Mouse (Mus musculus) heart, embryonic 11.5 days (tissue): ENCODE measurements at regions not wholly inside any gene's neighbourhood (a gene's known extent, or its start where the extent isn't known, plus 50 kb on each side); places are given as distances from the start of the nearest gene placed in this dataset.

Experiments
- ATAC-seq: fragments of 200-750 bp; cut with Nextera tagmentation; replicated peaks from 2 replicates; pipeline ENCODE4 v1.8.0; 2017; ENCODE audit warnings: moderate library complexity; ENCODE audit not compliant: insufficient number of reproducible peaks, low FRiP score, low TSS enrichment
- H3K27ac ChIP-seq: fragments of 300-500 bp; sonication (generic); 2 replicates; pipeline ENCODE4 v1.5.1; 2014; ENCODE audit warnings: mild to moderate bottlenecking, low read depth, low read length
- H3K27me3 ChIP-seq: fragments of 300-500 bp; sonication (generic); 2 replicates; pipeline ENCODE4 v1.6.1; 2014; ENCODE audit warnings: mild to moderate bottlenecking, low read length, mixed read lengths; ENCODE audit not compliant: control insufficient read depth, insufficient read depth
- H3K36me3 ChIP-seq: fragments of 300-500 bp; sonication (generic); 2 replicates; pipeline ENCODE4 v1.6.1; 2014; ENCODE audit warnings: mild to moderate bottlenecking, low read length, moderate library complexity, mixed read lengths; ENCODE audit not compliant: control insufficient read depth, insufficient read depth
- H3K4me1 ChIP-seq: fragments of 300-500 bp; sonication (generic); 2 replicates; pipeline ENCODE4 v1.6.1; 2014; ENCODE audit warnings: low read length; ENCODE audit not compliant: control insufficient read depth, insufficient read depth
- H3K4me2 ChIP-seq: fragments of 300-500 bp; sonication (generic); 2 replicates; pipeline ENCODE4 v1.6.1; 2014; ENCODE audit warnings: mild to moderate bottlenecking, moderate library complexity
- H3K4me3 ChIP-seq: fragments of 300-500 bp; sonication (generic); 2 replicates; pipeline ENCODE4 v1.5.1; 2014; ENCODE audit warnings: low read depth, low read length
- H3K9ac ChIP-seq: fragments of 300-500 bp; sonication (generic); 2 replicates; pipeline ENCODE4 v1.6.1; 2014; ENCODE audit warnings: mild to moderate bottlenecking, low read depth, low read length, moderate library complexity
- H3K9me3 ChIP-seq: fragments of 300-500 bp; sonication (generic); replicated peaks from 2 replicates; pipeline ENCODE4 v1.6.1; 2016; ENCODE audit warnings: low read length; ENCODE audit not compliant: control insufficient read depth
- WGBS: fragments of 180-500 bp; shearing (Covaris S2); extraction: QIAGEN DNeasy Blood & Tissue Kit; methylation state at CpG from one replicate; pipeline ENCODE4 v1.1.7; 2014; ENCODE audit not compliant: insufficient replicate concordance; 5-methylcytosine and 5-hydroxymethylcytosine counted together

DNA sequence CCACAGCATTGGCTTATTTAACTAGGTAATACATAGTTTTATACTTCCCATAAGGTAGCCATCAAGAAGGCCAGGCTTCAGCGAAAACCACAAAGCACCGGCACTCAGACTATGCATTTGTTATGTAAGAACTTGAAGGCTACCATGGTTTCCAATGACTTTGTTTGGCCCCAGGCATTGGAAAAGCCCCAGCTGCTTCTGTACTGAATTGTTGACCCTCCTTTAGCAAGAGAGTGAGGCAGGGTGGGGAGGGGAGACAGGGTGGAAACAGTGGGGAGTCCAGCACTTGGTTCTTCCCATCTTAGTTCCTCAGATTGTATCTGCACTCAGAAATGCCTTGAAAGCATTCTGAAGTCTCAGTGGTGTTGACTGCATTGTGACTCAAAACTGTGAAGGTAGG is 168.3 kb upstream of the Camk1g start:
- Histone ChIP-seq H3K36me3 (no peaks in the 10 kb centered on the region), H3K9me3 (no peaks in the 10 kb centered on the region), H3K4me3 (no peak overlapping the region), H3K4me1 (peaks cover 7% of the 10 kb centered on the region; the same call in 1 of the 2 replicates), H3K27me3 (peaks cover 7% of the 10 kb centered on the region; the same call in 1 of the 2 replicates), H3K9ac (no peak overlapping the region), H3K27ac (no peak overlapping the region), H3K4me2 (no peak overlapping the region)
- 89% methylated on average over 2 of the region's 2 CpGs for WGBS
- ATAC-seq, result no peak

DNA sequence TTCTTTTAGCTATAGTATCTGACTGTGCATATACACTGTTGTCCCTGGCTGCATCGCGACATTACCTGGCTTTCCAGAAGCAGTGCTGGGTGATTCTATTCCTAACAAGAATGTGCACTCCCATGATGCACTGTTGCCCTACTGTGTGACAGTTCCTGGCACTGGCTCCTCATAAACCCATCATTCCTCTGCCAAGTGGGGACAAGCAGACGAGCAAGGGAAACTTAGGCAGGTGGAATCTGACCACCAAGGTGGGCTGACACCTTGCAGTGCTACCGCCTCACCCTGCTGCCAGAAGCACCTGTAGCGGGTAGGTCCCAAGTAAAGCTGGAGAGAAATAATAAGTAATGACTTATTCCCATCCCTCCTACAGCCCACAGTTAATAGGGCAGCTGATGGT is 167.5 kb upstream of the Camk1g start:
- Histone ChIP-seq H3K4me2 (no peak overlapping the region), H3K9ac (no peak overlapping the region), H3K36me3 (no peaks in the 10 kb centered on the region), H3K4me3 (no peak overlapping the region), H3K9me3 (no peaks in the 10 kb centered on the region), H3K27me3 (peaks cover 7% of the 10 kb centered on the region; the same call in 1 of the 2 replicates), H3K27ac (no peak overlapping the region), H3K4me1 (peaks cover 7% of the 10 kb centered on the region; the same call in 1 of the 2 replicates)
- 86% methylated on average over 5 of the region's 5 CpGs for WGBS
- no peak for ATAC-seq

- H3K9me3 ChIP-seq, result no peaks in the 10 kb centered on the region
- H3K27ac ChIP-seq, result no peak overlapping the region
- H3K9ac ChIP-seq, result no peak overlapping the region
- H3K4me3 ChIP-seq, result no peak overlapping the region
- no peaks in the 10 kb centered on the region for H3K36me3 ChIP-seq
- H3K4me2 ChIP-seq, result no peak overlapping the region
- 0 out of 2 replicates have a peak, but pooled peaks cover under 1% of the 10 kb centered on the region for H3K4me1 ChIP-seq
- peaks cover 7% of the 10 kb centered on the region; the same call in 1 of the 2 replicates for H3K27me3 ChIP-seq
- ATAC-seq, result no peak
Observed at GRCm38 (mm10) chr1:193536552-193536951, 166.5 kb upstream of the Camk1g start.

- H3K27me3 ChIP-seq, result no peaks in the 10 kb centered on the region
- no peak for ATAC-seq
- no peak overlapping the region for H3K4me2 ChIP-seq
- no peak overlapping the region for H3K4me3 ChIP-seq
- no peaks in the 10 kb centered on the region for H3K36me3 ChIP-seq
- H3K4me1 ChIP-seq, result no peaks in the 10 kb centered on the region
- WGBS, result 75% methylated on average over 4 of the region's 4 CpGs
- H3K9me3 ChIP-seq, result no peaks in the 10 kb centered on the region
- no peak overlapping the region for H3K9ac ChIP-seq
- H3K27ac ChIP-seq, result no peak overlapping the region
Observed at GRCm38 (mm10) chr1:193534449-193534848, 164.4 kb upstream of the Camk1g start.

DNA sequence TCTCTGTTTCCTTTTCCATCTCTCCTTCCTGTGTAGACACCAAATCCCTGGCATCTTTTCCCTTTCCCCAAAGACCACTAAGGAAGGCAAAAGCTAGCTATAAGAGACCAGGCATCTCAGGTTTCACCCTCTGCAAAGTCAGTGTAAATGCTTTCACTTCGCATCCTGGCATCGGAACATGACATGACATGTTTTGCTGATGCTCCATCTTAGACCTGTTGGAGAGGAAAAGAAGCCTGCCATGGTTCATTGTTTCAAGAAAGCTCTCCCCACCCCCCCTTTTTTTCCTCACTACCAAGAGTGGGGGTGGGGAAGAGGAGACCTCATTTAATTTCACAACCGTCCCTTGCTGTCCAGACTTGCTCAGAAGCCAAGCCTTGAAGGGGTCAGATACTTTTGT is 156.4 kb upstream of the Camk1g start:
- no peak overlapping the region for H3K27ac ChIP-seq
- H3K4me2 ChIP-seq, result no peak overlapping the region
- 61% methylated on average over 3 of the region's 3 CpGs for WGBS
- no peaks in the 10 kb centered on the region for H3K36me3 ChIP-seq
- H3K27me3 ChIP-seq, result no peaks in the 10 kb centered on the region
- no peak overlapping the region for H3K9ac ChIP-seq
- no peak overlapping the region for H3K4me3 ChIP-seq
- H3K4me1 ChIP-seq, result peaks cover 3% of the 10 kb centered on the region; the same call in 1 of the 2 replicates
- ATAC-seq, result no peak
- H3K9me3 ChIP-seq, result no peaks in the 10 kb centered on the region

DNA sequence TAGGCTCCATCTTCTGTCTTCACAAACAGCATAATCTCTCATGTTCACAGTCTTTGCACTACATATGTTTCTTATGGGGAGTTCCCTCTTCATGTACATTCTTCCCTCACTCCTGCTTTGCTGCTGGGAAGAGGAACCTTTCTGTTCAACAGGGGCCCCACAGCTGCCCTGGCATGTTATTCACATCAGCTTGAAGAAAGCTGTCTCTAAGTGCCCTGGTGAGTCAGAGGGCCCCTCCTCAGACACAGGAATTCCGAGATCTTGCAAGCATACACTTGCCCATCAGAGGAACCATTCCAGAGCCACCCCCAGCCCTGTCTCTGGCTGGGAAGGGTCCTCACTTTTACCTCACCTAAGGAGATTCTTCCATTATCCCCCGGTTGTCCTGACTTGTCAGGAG is 151.9 kb upstream of the Camk1g start:
- H3K36me3 ChIP-seq, result no peaks in the 10 kb centered on the region

DNA sequence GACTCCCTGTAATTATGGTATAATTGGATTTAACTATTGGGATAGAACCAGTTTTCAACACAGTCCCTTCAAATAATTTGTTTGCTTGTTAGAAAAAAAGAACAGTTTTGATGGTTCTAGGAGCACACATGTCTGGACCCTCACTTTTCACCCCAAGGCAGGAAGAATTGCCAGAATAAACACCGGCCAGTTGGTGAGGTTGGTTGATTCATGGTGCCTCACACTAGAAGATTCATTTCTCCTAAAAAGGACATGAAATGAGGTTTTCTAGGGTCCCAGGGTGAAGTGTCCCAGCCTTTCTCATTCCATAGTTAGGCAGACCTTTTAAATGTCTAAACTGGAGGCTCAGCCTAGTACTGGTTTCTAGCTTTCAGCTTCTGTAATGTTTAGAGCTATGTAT is 148.7 kb upstream of the Camk1g start:
- H3K4me3 ChIP-seq, result no peak overlapping the region
- no peaks in the 10 kb centered on the region for H3K36me3 ChIP-seq
- no peaks in the 10 kb centered on the region for H3K9me3 ChIP-seq
- peaks cover 8% of the 10 kb centered on the region; the same call in 1 of the 2 replicates for H3K4me1 ChIP-seq
- no peak overlapping the region for H3K9ac ChIP-seq
- ATAC-seq, result no peak
- 80% methylated on average over 1 of the region's 1 CpGs for WGBS
- no peak overlapping the region for H3K27ac ChIP-seq
- no peak overlapping the region for H3K4me2 ChIP-seq
- H3K27me3 ChIP-seq, result no peaks in the 10 kb centered on the region; the same call in 1 of the 2 replicates

More for the DNA sequence above, 151.9 kb upstream of the Camk1g start:
- H3K9ac ChIP-seq, result no peak overlapping the region
- H3K27me3 ChIP-seq, result no peaks in the 10 kb centered on the region; the same call in 1 of the 2 replicates
- no peak overlapping the region for H3K4me3 ChIP-seq
- no peak overlapping the region for H3K4me2 ChIP-seq
- peaks cover 3% of the 10 kb centered on the region; the same call in 1 of the 2 replicates for H3K4me1 ChIP-seq
- H3K27ac ChIP-seq, result no peak overlapping the region
- WGBS, result 43% methylated on average over 2 of the region's 2 CpGs
- H3K9me3 ChIP-seq, result no peaks in the 10 kb centered on the region
- no peak for ATAC-seq

GRCm38 (mm10) chr1:193517968-193518367 is 147.9 kb upstream of the Camk1g start:
- Histone ChIP-seq H3K27me3 (no peaks in the 10 kb centered on the region; the same call in 1 of the 2 replicates), H3K4me1 (peaks cover 8% of the 10 kb centered on the region; the same call in 1 of the 2 replicates), H3K9ac (no peak overlapping the region), H3K36me3 (no peaks in the 10 kb centered on the region), H3K27ac (no peak overlapping the region), H3K4me3 (no peak overlapping the region), H3K4me2 (no peak overlapping the region), H3K9me3 (no peaks in the 10 kb centered on the region)
- ATAC-seq, result no peak
- 66% methylated on average over 4 of the region's 4 CpGs for WGBS

DNA sequence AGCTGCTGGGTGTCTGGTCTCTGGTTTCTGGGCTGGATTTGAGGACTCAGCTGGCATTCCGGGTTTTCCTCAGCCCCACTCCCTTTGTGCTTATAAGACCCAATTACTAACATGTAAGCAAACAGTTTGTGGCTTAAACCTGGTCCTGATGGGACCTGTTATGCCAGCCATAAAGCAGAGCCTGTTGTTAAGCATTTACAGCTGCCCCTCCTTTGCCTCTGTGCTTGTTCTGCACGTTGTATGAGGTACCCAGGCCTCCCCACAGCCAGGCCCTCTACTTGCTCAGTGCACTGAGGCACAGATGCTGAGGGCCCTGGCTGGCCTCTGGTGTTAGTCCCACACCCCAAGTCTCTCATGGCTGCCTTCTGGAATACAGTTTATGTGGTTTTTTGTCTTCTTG is 147.2 kb upstream of the Camk1g start:
- H3K4me2 ChIP-seq, result no peak overlapping the region
- no peak overlapping the region for H3K4me3 ChIP-seq
- 0 out of 2 replicates have a peak overlapping the region, but pooled peaks have one; percentile 5 for H3K9ac ChIP-seq
- peaks cover 7% of the 10 kb centered on the region; the same call in 1 of the 2 replicates for H3K4me1 ChIP-seq
- no peak overlapping the region for H3K27ac ChIP-seq
- no peaks in the 10 kb centered on the region for H3K9me3 ChIP-seq
- WGBS, result 80% methylated on average over 2 of the region's 2 CpGs
- H3K36me3 ChIP-seq, result no peaks in the 10 kb centered on the region
- ATAC-seq, result no peak
- no peaks in the 10 kb centered on the region; the same call in 1 of the 2 replicates for H3K27me3 ChIP-seq
